Mouse (Mus musculus) ovary, adult 18-20 months (tissue): ENCODE measurements around the gene Mfn1.

ENCODE experiments used
- DNase-seq: peaks from one replicate; pipeline ENCODE4 v3.0.0; 2022; ENCODE audit warnings: low spot score, mixed read lengths

Mfn1 gene

GRCm38 (mm10) chr3:32611606-32612170, 82.4 kb downstream of the Mfn1 start:
- no peak for DNase-seq

- no peak for DNase-seq
Observed at GRCm38 (mm10) chr3:32614786-32615185, 85.5 kb downstream of the Mfn1 start.

GRCm38 (mm10) chr3:32615376-32615775, 86.1 kb downstream of the Mfn1 start:
- DNase-seq, result no peak

GRCm38 (mm10) chr3:32616006-32616330, 86.7 kb downstream of the Mfn1 start:
- DNase-seq, result no peak

- DNase-seq, result peak; percentile 10
Observed at GRCm38 (mm10) chr3:32616331-32617052, 87.2 kb downstream of the Mfn1 start, which contains the start of gene Gnb4. TSS of gene Gnb4 (minus strand) at chr3:32616585.

GRCm38 (mm10) chr3:32617053-32617642, 87.9 kb downstream of the Mfn1 start:
- DNase-seq, result no peak

- DNase-seq, result no peak
Observed at GRCm38 (mm10) chr3:32621658-32622057, 92.4 kb downstream of the Mfn1 start.

- DNase-seq, result no peak
Observed at GRCm38 (mm10) chr3:32622106-32622505, 92.8 kb downstream of the Mfn1 start.

GRCm38 (mm10) chr3:32628141-32628540, 98.9 kb downstream of the Mfn1 start:
- no peak for DNase-seq
